Mouse (Mus musculus) bone marrow, adult 2 months (tissue): ENCODE measurements around the gene Eef1akmt3.
"Not testable (repeated sequence)": the region's sequence is repeated elsewhere in the genome, so short reads cannot be mapped to it uniquely, and the experiment has no call there.

ENCODE experiments used
- CTCF ChIP-seq: fragments of 200-500 bp; IDR thresholded peaks from 2 replicates; pipeline ENCODE4 v1.5.1; 2011; ENCODE audit warnings: low read length, control low read depth; ENCODE audit not compliant: control insufficient read depth, insufficient read depth
- POLR2A ChIP-seq: fragments of 200-500 bp; IDR thresholded peaks from 2 replicates; pipeline ENCODE4 v1.6.1; 2011; ENCODE audit warnings: low read depth, mild to moderate bottlenecking, control low read depth, low read length, borderline replicate concordance; ENCODE audit not compliant: control insufficient read depth

GRCm38 (mm10) chr10:127062101-127062500 lies 20.8 kb upstream of the Eef1akmt3 start:
- not testable (repeated sequence) for TF ChIP-seq POLR2A, CTCF
